Mouse (Mus musculus): ENCODE data around the gene Haao.

Gene Haao

GRCm38 (mm10) chr17:83847815-83848214 lies at the start of gene Haao:
TSS of gene Haao (minus strand) at chr17:83847963.
- no peak for DNase-seq

GRCm38 (mm10) chr17:83897361-83897799 lies 49.6 kb upstream of the Haao start:
- no peak for DNase-seq

- DNase-seq: peak; percentile 46
These were observed 49.0 kb upstream of the Haao start for GRCm38 (mm10) chr17:83896723-83897122.

GRCm38 (mm10) chr17:83895321-83895770 lies 47.6 kb upstream of the Haao start:
- DNase-seq: no peak

GRCm38 (mm10) chr17:83893134-83893533 lies 45.4 kb upstream of the Haao start:
- no peak for DNase-seq

- no peak for DNase-seq
These were observed 44.1 kb upstream of the Haao start for GRCm38 (mm10) chr17:83891864-83892263.

GRCm38 (mm10) chr17:83890373-83890696 lies 42.6 kb upstream of the Haao start:
- no peak for DNase-seq

- no peak for DNase-seq
These were observed 42.1 kb upstream of the Haao start for GRCm38 (mm10) chr17:83889691-83890372.

- no peak for DNase-seq
These were observed 41.5 kb upstream of the Haao start for GRCm38 (mm10) chr17:83889329-83889690.

- no peak for DNase-seq
These were observed 39.5 kb upstream of the Haao start for GRCm38 (mm10) chr17:83887241-83887640.

GRCm38 (mm10) chr17:83886395-83886794 lies 38.6 kb upstream of the Haao start:
- no peak for DNase-seq

- DNase-seq: no peak
These were observed 38.0 kb upstream of the Haao start for GRCm38 (mm10) chr17:83885750-83886149.

GRCm38 (mm10) chr17:83885021-83885582 lies 37.3 kb upstream of the Haao start:
- DNase-seq: no peak

- DNase-seq: no peak
These were observed 35.0 kb upstream of the Haao start for GRCm38 (mm10) chr17:83882788-83883187.

GRCm38 (mm10) chr17:83881071-83881470 lies 33.3 kb upstream of the Haao start:
- no peak for DNase-seq

GRCm38 (mm10) chr17:83880174-83880710 lies 32.5 kb upstream of the Haao start:
- DNase-seq: no peak

GRCm38 (mm10) chr17:83879631-83880030 lies 31.9 kb upstream of the Haao start:
- DNase-seq: no peak

GRCm38 (mm10) chr17:83874610-83875009 lies 26.8 kb upstream of the Haao start:
- no peak for DNase-seq

- no peak for DNase-seq
These were observed 25.8 kb upstream of the Haao start for GRCm38 (mm10) chr17:83873363-83874141.

- peak; percentile 84 for DNase-seq
These were observed 25.1 kb upstream of the Haao start for GRCm38 (mm10) chr17:83872806-83873348.

- DNase-seq: no peak
These were observed 23.6 kb upstream of the Haao start for GRCm38 (mm10) chr17:83871354-83871753.

- DNase-seq: no peak
These were observed 22.6 kb upstream of the Haao start for GRCm38 (mm10) chr17:83870385-83870784.

GRCm38 (mm10) chr17:83866582-83866981 lies 18.8 kb upstream of the Haao start:
- DNase-seq: peak; percentile 38

- no peak for DNase-seq
These were observed 17.6 kb upstream of the Haao start for GRCm38 (mm10) chr17:83865366-83865765.

Data from right cerebral cortex, postnatal 14 days (tissue).